Mouse (Mus musculus): ENCODE measurements at regions not wholly inside any gene's neighbourhood (a gene's known extent, or its start where the extent isn't known, plus 50 kb on each side); places are given as distances from the start of the nearest gene placed in this dataset.

GRCm38 (mm10) chr3:80205351-80205750, 321.0 kb downstream of the Fam198b start:
- Histone ChIP-seq H3K4me1 (ENCODE audit: control insufficient read depth, insufficient read depth, low read length) (no peaks in the 10 kb centered on the region), H3K27ac (ENCODE audit: insufficient read depth, low read depth, low read length) (no peak overlapping the region), H3K4me3 (ENCODE audit: insufficient read depth, low read depth, low read length) (no peak overlapping the region)
- 32% methylated on average over 6 of the region's 6 CpGs for WGBS
- TF ChIP-seq POLR2A (IDR thresholded peaks at IDR 0.05; ENCODE audit: insufficient read depth, low read depth, low read length) (no peak), CTCF (IDR thresholded peaks at IDR 0.05; ENCODE audit: insufficient read depth, low read depth, low read length) (no peak)

GRCm38 (mm10) chr3:80207022-80207421, 322.7 kb downstream of the Fam198b start:
- peak overlapping the region; percentile 95 for H3K27ac ChIP-seq (ENCODE audit: insufficient read depth, low read depth, low read length)
- TF ChIP-seq POLR2A (IDR thresholded peaks at IDR 0.05; ENCODE audit: insufficient read depth, low read depth, low read length) (no peak), CTCF (IDR thresholded peaks at IDR 0.05; ENCODE audit: insufficient read depth, low read depth, low read length) (no peak)
- no peak overlapping the region for H3K4me3 ChIP-seq (ENCODE audit: insufficient read depth, low read depth, low read length)
- WGBS, result 9% methylated on average over 1 of the region's 1 CpGs
- no peaks in the 10 kb centered on the region for H3K4me1 ChIP-seq (ENCODE audit: control insufficient read depth, insufficient read depth, low read length)

- Histone ChIP-seq H3K4me3 (ENCODE audit: insufficient read depth, low read depth, low read length) (no peak overlapping the region), H3K27ac (ENCODE audit: insufficient read depth, low read depth, low read length) (no peak overlapping the region), H3K4me1 (ENCODE audit: control insufficient read depth, insufficient read depth, low read length) (no peaks in the 10 kb centered on the region)
- no peak for TF ChIP-seq CTCF (IDR thresholded peaks at IDR 0.05; ENCODE audit: insufficient read depth, low read depth, low read length)
- no peak for TF ChIP-seq POLR2A (IDR thresholded peaks at IDR 0.05; ENCODE audit: insufficient read depth, low read depth, low read length)
- WGBS, result 78% methylated on average over 2 of the region's 2 CpGs
These were observed 323.7 kb downstream of the Fam198b start for GRCm38 (mm10) chr3:80208028-80208427.

- Histone ChIP-seq H3K27ac (ENCODE audit: insufficient read depth, low read depth, low read length) (no peak overlapping the region), H3K4me1 (ENCODE audit: control insufficient read depth, insufficient read depth, low read length) (no peaks in the 10 kb centered on the region), H3K4me3 (ENCODE audit: insufficient read depth, low read depth, low read length) (no peak overlapping the region)
- no peak for TF ChIP-seq CTCF (IDR thresholded peaks at IDR 0.05; ENCODE audit: insufficient read depth, low read depth, low read length)
- TF ChIP-seq POLR2A (IDR thresholded peaks at IDR 0.05; ENCODE audit: insufficient read depth, low read depth, low read length), result no peak
These were observed 325.3 kb downstream of the Fam198b start for GRCm38 (mm10) chr3:80209596-80209995.

GRCm38 (mm10) chr3:80211323-80212109, 327.2 kb downstream of the Fam198b start:
- Histone ChIP-seq H3K4me1 (ENCODE audit: control insufficient read depth, insufficient read depth, low read length) (no peaks in the 10 kb centered on the region), H3K27ac (ENCODE audit: insufficient read depth, low read depth, low read length) (peak overlapping the region; percentile 69), H3K4me3 (ENCODE audit: insufficient read depth, low read depth, low read length) (no peak overlapping the region)
- TF ChIP-seq CTCF (IDR thresholded peaks at IDR 0.05; ENCODE audit: insufficient read depth, low read depth, low read length), result no peak
- TF ChIP-seq POLR2A (IDR thresholded peaks at IDR 0.05; ENCODE audit: insufficient read depth, low read depth, low read length), result no peak
- 32% methylated on average over 3 of the region's 3 CpGs for WGBS

- TF ChIP-seq CTCF (IDR thresholded peaks at IDR 0.05; ENCODE audit: insufficient read depth, low read depth, low read length) (no peak), POLR2A (IDR thresholded peaks at IDR 0.05; ENCODE audit: insufficient read depth, low read depth, low read length) (no peak)
- Histone ChIP-seq H3K27ac (ENCODE audit: insufficient read depth, low read depth, low read length) (peak overlapping the region; percentile 57; the same call in 1 of the 2 replicates), H3K4me3 (ENCODE audit: insufficient read depth, low read depth, low read length) (no peak overlapping the region), H3K4me1 (ENCODE audit: control insufficient read depth, insufficient read depth, low read length) (no peaks in the 10 kb centered on the region)
- WGBS, result 13% methylated on average over 5 of the region's 5 CpGs
These were observed 364.3 kb downstream of the Fam198b start for GRCm38 (mm10) chr3:80248611-80249010.

- WGBS, result 62% methylated on average over 3 of the region's 3 CpGs
- TF ChIP-seq POLR2A (IDR thresholded peaks at IDR 0.05; ENCODE audit: insufficient read depth, low read depth, low read length), result no peak
- no peak for TF ChIP-seq CTCF (IDR thresholded peaks at IDR 0.05; ENCODE audit: insufficient read depth, low read depth, low read length)
- no peak overlapping the region for H3K4me3 ChIP-seq (ENCODE audit: insufficient read depth, low read depth, low read length)
- H3K27ac ChIP-seq (ENCODE audit: insufficient read depth, low read depth, low read length), result no peak overlapping the region
- H3K4me1 ChIP-seq (ENCODE audit: control insufficient read depth, insufficient read depth, low read length), result no peaks in the 10 kb centered on the region
These were observed 365.6 kb downstream of the Fam198b start for GRCm38 (mm10) chr3:80249974-80250373.

- H3K4me1 ChIP-seq (ENCODE audit: control insufficient read depth, insufficient read depth, low read length), result no peaks in the 10 kb centered on the region
- 87% methylated on average over 3 of the region's 3 CpGs for WGBS
- no peak overlapping the region for H3K27ac ChIP-seq (ENCODE audit: insufficient read depth, low read depth, low read length)
- H3K4me3 ChIP-seq (ENCODE audit: insufficient read depth, low read depth, low read length), result no peak overlapping the region
- no peak for TF ChIP-seq CTCF (IDR thresholded peaks at IDR 0.05; ENCODE audit: insufficient read depth, low read depth, low read length)
- TF ChIP-seq POLR2A (IDR thresholded peaks at IDR 0.05; ENCODE audit: insufficient read depth, low read depth, low read length), result no peak
These were observed 371.0 kb downstream of the Fam198b start for GRCm38 (mm10) chr3:80255304-80255703.

GRCm38 (mm10) chr3:80256383-80256782, 372.1 kb downstream of the Fam198b start:
- TF ChIP-seq CTCF (IDR thresholded peaks at IDR 0.05; ENCODE audit: insufficient read depth, low read depth, low read length) (no peak), POLR2A (IDR thresholded peaks at IDR 0.05; ENCODE audit: insufficient read depth, low read depth, low read length) (no peak)
- 84% methylated on average over 3 of the region's 3 CpGs for WGBS
- no peaks in the 10 kb centered on the region for H3K4me1 ChIP-seq (ENCODE audit: control insufficient read depth, insufficient read depth, low read length)
- H3K27ac ChIP-seq (ENCODE audit: insufficient read depth, low read depth, low read length), result no peak overlapping the region
- H3K4me3 ChIP-seq (ENCODE audit: insufficient read depth, low read depth, low read length), result no peak overlapping the region

All from olfactory bulb, adult 2 months (tissue).